Mouse (Mus musculus) spleen, adult 2 months (tissue): ENCODE measurements around the gene Shprh. TPM values are rescaled to one million over a fixed set of nuclear protein-coding genes. Genes with fewer than 3 reads are reported as not detected.

Experiments used
- DNase-seq, 2 experiments: peaks; one replicate each; pipeline versions ENCODE4 v3.0.0 to v3.0.0-alpha.2; 2012 to 2021; ENCODE audit warnings: low spot score in 2 of 2, low read depth in 1 of 2
- H3K27ac ChIP-seq: fragments of 200-500 bp; 2 replicates; pipeline ENCODE4 v1.5.1; 2012; ENCODE audit warnings: low read length, inconsistent platforms; ENCODE audit not compliant: insufficient read depth
- H3K27me3 ChIP-seq: fragments of 200-500 bp; 2 replicates; pipeline ENCODE4 v1.6.1; 2012; ENCODE audit warnings: mild to moderate bottlenecking, moderate library complexity, low read length, inconsistent platforms; ENCODE audit not compliant: control insufficient read depth, insufficient read depth
- H3K36me3 ChIP-seq: fragments of 200-500 bp; 2 replicates; pipeline ENCODE4 v1.6.1; 2012; ENCODE audit warnings: mild to moderate bottlenecking, low read length, inconsistent platforms; ENCODE audit not compliant: control insufficient read depth, insufficient read depth
- H3K4me1 ChIP-seq: fragments of 200-500 bp; 2 replicates; pipeline ENCODE4 v1.6.1; 2011; ENCODE audit warnings: inconsistent platforms; ENCODE audit not compliant: control insufficient read depth, insufficient read depth, insufficient read length
- H3K4me3 ChIP-seq: fragments of 200-500 bp; 2 replicates; pipeline ENCODE4 v1.5.1; 2011; ENCODE audit warnings: mild to moderate bottlenecking, inconsistent platforms; ENCODE audit not compliant: insufficient read depth, insufficient read length; ENCODE audit errors: extremely low read depth
- CTCF ChIP-seq: fragments of 200-500 bp; IDR thresholded peaks from 2 replicates; pipeline ENCODE4 v1.5.1; 2011; ENCODE audit warnings: mild to moderate bottlenecking, inconsistent platforms; ENCODE audit not compliant: insufficient read depth, insufficient read length, insufficient replicate concordance; ENCODE audit errors: extremely low read depth
- POLR2A ChIP-seq: fragments of 200-500 bp; IDR thresholded peaks from 2 replicates; pipeline ENCODE4 v1.6.1; 2011; ENCODE audit warnings: low read depth, low read length, inconsistent platforms
- WGBS: fragments of 180-500 bp; shearing (Covaris S2); methylation state at CpG from one replicate; pipeline ENCODE4 v1.1.7; 2018; 5-methylcytosine and 5-hydroxymethylcytosine counted together
- polyA plus RNA-seq: library from polyadenylated mRNA; depleted of rRNA; stranded (reverse); fragments of >200 nt; gene quantifications from 2 replicates; pipeline ENCODE4 v1.2.3, GENCODE M21; 2012

Shprh gene
- polyA plus RNA-seq, 1 experiment = 1.6 TPM

DNA sequence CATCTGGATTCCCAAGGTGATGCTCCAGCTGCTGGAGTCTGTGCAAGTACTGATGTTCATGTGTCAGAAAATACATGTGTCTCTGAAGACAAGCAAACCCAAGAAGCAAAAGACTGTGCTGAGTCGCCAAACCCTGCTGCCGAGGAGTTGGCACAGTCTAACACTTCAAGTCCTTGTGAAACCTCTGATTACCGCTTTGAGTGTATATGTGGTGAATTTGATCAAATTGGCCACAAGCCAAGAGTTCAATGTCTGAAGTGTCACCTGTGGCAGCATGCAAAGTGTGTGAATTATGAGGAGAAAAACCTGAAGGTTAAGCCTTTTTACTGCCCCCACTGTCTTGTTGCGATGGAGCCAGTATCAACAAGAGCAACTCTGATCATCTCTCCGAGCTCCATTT lies 15.3 kb downstream of the Shprh start:
- TF ChIP-seq POLR2A (no peak), CTCF (no peak)
- DNase-seq = no peak
- Histone ChIP-seq H3K27ac (no peak overlapping the region), H3K36me3 (peaks cover 42% of the 10 kb centered on the region), H3K27me3 (no peaks in the 10 kb centered on the region), H3K4me3 (no peak overlapping the region), H3K4me1 (no peaks in the 10 kb centered on the region)
- 88% methylated on average over 5 of the region's 5 CpGs for WGBS

DNA sequence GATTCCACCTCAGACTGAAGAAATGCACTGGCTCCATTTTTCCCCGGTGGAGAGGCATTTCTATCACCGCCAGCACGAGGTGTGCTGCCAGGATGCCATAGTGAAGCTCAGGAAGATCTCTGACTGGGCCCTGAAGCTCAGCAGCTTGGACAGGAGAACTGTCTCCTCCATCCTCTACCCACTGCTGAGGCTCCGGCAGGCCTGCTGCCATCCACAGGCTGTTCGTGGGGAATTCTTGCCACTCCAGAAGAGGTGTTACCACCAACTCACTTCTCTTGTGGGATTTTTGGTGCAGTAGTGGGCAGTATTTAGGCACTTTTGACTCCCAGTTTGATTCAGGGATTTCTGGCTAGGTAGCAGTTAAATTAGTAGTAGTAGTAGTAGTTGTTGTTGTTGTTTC lies 21.0 kb downstream of the Shprh start:
- TF ChIP-seq CTCF (no peak), POLR2A (no peak)
- H3K4me1 ChIP-seq = no peaks in the 10 kb centered on the region
- WGBS = 95% methylated on average over 5 of the region's 5 CpGs
- no peak overlapping the region for H3K4me3 ChIP-seq
- DNase-seq = no peak
- H3K27ac ChIP-seq = no peak overlapping the region
- no peaks in the 10 kb centered on the region for H3K27me3 ChIP-seq
- H3K36me3 ChIP-seq = peaks cover 41% of the 10 kb centered on the region

DNA sequence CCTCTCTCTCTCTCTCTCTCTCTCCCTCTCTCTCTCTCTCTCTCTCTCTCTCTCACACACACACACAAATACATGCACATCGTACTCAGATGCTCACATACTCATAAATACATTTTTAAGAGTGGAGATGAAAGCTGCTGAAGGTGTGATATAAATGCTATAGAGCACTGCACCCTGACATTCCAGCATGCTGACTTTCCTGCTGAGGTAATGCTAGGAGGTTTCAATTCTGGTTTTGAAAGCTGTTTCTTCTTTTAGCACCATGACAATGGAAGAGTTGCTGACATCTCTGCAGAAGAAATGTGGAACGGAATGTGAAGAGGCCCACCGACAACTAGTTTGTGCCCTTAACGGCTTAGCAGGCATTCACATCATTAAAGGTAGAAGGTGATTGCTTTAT lies 22.4 kb downstream of the Shprh start:
- no peak for DNase-seq
- no peak overlapping the region for H3K27ac ChIP-seq
- H3K36me3 ChIP-seq = peaks cover 35% of the 10 kb centered on the region
- no peaks in the 10 kb centered on the region for H3K27me3 ChIP-seq
- WGBS = 97% methylated on average over 4 of the region's 4 CpGs
- TF ChIP-seq POLR2A = no peak
- H3K4me1 ChIP-seq = no peaks in the 10 kb centered on the region
- H3K4me3 ChIP-seq = no peak overlapping the region

DNA sequence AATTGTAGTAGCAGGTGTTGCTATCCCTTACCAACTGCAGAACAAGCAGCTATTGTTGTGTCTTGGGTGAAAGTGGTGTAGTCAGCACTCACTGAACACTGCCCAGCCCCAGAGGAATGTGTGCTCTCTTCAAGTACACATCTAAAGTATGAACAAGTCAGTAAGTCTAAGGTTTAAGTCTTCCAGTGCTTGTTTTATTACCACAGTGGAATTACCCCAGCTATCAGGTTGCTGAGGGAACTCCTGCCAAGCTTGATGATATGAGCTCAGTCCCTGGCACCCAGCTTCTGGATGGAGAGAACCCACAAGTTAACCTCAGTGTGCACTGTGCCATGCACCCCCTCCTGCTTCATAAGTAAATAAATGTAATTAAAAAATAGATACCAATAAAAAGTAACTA lies 23.3 kb downstream of the Shprh start:
- TF ChIP-seq POLR2A (no peak), CTCF (no peak)
- H3K4me3 ChIP-seq = no peak overlapping the region
- H3K27me3 ChIP-seq = no peaks in the 10 kb centered on the region
- no peak overlapping the region for H3K27ac ChIP-seq
- H3K36me3 ChIP-seq = peaks cover 34% of the 10 kb centered on the region
- DNase-seq = no peak
- H3K4me1 ChIP-seq = no peaks in the 10 kb centered on the region

DNA sequence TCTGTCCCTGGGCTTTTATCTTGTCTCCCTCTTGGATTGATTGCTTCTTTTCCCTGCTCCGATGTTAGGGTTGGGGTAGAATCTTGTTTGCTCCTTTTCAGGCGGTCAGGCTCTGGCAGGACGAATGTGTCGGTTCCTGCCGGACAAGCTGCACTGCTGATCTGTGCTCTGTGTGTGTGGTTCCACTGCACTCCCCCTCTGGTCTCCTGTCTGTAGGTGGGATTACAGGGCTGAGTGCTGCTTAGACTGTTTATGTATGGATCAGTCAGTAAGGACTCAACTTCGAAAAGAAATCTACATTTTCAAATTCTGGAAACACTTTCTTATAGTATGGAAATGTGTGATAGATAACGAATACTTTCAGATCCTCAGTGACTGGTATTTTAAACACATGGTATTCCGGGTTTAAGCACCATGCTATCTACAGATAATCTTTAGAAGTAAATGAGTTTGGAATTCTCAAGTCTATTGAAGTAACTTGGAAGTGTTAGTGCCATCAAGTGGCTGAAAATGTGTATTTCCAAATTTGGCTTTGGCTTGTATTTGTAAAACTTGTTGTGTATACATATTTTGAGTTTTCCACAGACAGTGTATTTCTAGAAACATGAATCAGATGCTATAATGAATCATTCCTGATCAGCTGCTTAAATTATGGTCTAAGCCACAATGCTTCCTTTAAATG lies 26.7 kb downstream of the Shprh start:
- no peaks in the 10 kb centered on the region for H3K4me1 ChIP-seq
- WGBS = 93% methylated on average over 8 of the region's 8 CpGs
- no peak overlapping the region for H3K4me3 ChIP-seq
- H3K27ac ChIP-seq = no peak overlapping the region
- H3K36me3 ChIP-seq = peaks cover 17% of the 10 kb centered on the region
- TF ChIP-seq POLR2A (no peak), CTCF (no peak)
- H3K27me3 ChIP-seq = no peaks in the 10 kb centered on the region
- DNase-seq = no peak

DNA sequence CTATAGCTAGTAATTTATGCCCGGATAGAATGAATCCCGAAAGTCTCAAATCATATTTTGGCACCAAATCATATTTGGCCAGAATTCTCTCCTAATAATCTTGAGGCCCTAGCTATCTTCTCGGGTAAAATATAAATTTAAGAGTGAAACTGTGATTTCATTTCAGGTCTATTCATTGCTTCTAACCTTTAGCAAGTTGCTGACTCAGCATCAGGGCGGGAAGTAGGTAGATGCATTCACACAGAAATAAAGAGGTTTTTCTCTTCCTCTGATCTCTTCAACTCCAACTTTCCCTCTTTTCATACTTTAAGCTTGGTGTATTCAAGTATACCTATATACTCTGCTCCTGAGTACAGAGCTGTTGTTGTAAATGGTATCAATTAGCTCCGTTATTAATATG lies 30.9 kb downstream of the Shprh start:
- no peak overlapping the region for H3K4me3 ChIP-seq
- H3K36me3 ChIP-seq = peaks cover 14% of the 10 kb centered on the region
- no peaks in the 10 kb centered on the region for H3K4me1 ChIP-seq
- DNase-seq = no peak
- no peak for TF ChIP-seq CTCF
- H3K27me3 ChIP-seq = no peaks in the 10 kb centered on the region
- H3K27ac ChIP-seq = no peak overlapping the region
- WGBS = 93% methylated on average over 5 of the region's 5 CpGs

DNA sequence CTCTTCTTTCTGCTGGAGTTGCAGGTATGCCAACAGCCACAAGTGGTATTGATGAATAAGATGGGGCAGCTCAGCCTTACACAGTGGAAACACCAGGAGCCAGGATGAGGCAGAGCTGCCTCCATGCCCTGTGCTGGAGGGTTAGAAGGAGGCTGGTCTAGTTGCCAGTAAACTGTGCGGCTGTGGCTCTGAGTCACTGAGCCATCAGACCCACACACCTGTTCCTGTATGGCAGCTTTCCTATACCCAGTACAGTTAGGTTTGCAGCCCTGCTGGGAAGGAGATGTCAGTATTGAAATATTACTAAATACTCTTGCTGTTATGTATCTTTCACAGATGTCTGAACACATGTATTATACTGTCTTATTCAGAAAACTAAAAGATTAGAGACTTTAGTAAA lies 48.1 kb downstream of the Shprh start:
- Histone ChIP-seq H3K4me3 (no peak overlapping the region), H3K27ac (no peak overlapping the region), H3K27me3 (no peaks in the 10 kb centered on the region), H3K4me1 (no peaks in the 10 kb centered on the region), H3K36me3 (peaks cover 21% of the 10 kb centered on the region)
- TF ChIP-seq CTCF (no peak), POLR2A (no peak)
- WGBS = 90% methylated on average over 1 of the region's 1 CpGs
- DNase-seq = no peak
